Mouse (Mus musculus): Measurements from ENCODE around the gene Magoh. TPM values are rescaled to one million over a fixed set of nuclear protein-coding genes. Genes with fewer than 3 reads are reported as not detected.

Gene Magoh
- polyA plus RNA-seq, 1 experiment from 2014 or later, result 146 TPM

GRCm38 (mm10) chr4:107892663-107893062, 13.1 kb downstream of the Magoh start:
- peaks cover 58% of the 10 kb centered on the region for H3K36me3 ChIP-seq
- H3K4me2 ChIP-seq, result no peak overlapping the region
- no peak for ATAC-seq (ENCODE audit: low read depth)
- H3K9ac ChIP-seq, result no peak overlapping the region
- no peak overlapping the region for H3K27ac ChIP-seq (replicated peaks)
- no peaks in the 10 kb centered on the region for H3K9me3 ChIP-seq
- 86% methylated on average over 2 of the region's 2 CpGs for WGBS
- H3K27me3 ChIP-seq, result no peaks in the 10 kb centered on the region
- H3K4me3 ChIP-seq, result no peak overlapping the region
- peaks cover 15% of the 10 kb centered on the region for H3K4me1 ChIP-seq (replicated peaks)

- Histone ChIP-seq H3K36me3 (peaks cover 48% of the 10 kb centered on the region), H3K9ac (no peak overlapping the region), H3K9me3 (no peaks in the 10 kb centered on the region), H3K4me3 (no peak overlapping the region), H3K27me3 (no peaks in the 10 kb centered on the region), H3K27ac (replicated peaks) (no peak overlapping the region), H3K4me1 (replicated peaks) (no peaks in the 10 kb centered on the region), H3K4me2 (no peak overlapping the region)
- WGBS, result 85% methylated on average over 5 of the region's 5 CpGs
- no peak for ATAC-seq (ENCODE audit: low read depth)
Observed at GRCm38 (mm10) chr4:107899211-107899927, 19.8 kb downstream of the Magoh start.

GRCm38 (mm10) chr4:107900206-107900605, 20.7 kb downstream of the Magoh start:
- H3K27me3 ChIP-seq, result no peaks in the 10 kb centered on the region
- 86% methylated on average over 3 of the region's 3 CpGs for WGBS
- peaks cover 44% of the 10 kb centered on the region for H3K36me3 ChIP-seq
- H3K4me2 ChIP-seq, result no peak overlapping the region
- no peaks in the 10 kb centered on the region for H3K4me1 ChIP-seq (replicated peaks)
- no peak overlapping the region for H3K4me3 ChIP-seq
- H3K27ac ChIP-seq (replicated peaks), result no peak overlapping the region
- no peak overlapping the region for H3K9ac ChIP-seq
- no peak for ATAC-seq (ENCODE audit: low read depth)
- no peaks in the 10 kb centered on the region for H3K9me3 ChIP-seq

- Histone ChIP-seq H3K27me3 (no peaks in the 10 kb centered on the region), H3K27ac (replicated peaks) (no peak overlapping the region), H3K4me3 (no peak overlapping the region), H3K9ac (no peak overlapping the region), H3K4me2 (no peak overlapping the region), H3K9me3 (no peaks in the 10 kb centered on the region), H3K4me1 (replicated peaks) (no peaks in the 10 kb centered on the region), H3K36me3 (peaks cover 30% of the 10 kb centered on the region)
- ATAC-seq (ENCODE audit: low read depth), result no peak
- 93% methylated on average over 10 of the region's 10 CpGs for WGBS
Observed at GRCm38 (mm10) chr4:107904252-107904651, 24.7 kb downstream of the Magoh start.

- WGBS, result 88% methylated on average over 9 of the region's 9 CpGs
- H3K27me3 ChIP-seq, result no peaks in the 10 kb centered on the region
- no peak overlapping the region for H3K4me3 ChIP-seq
- H3K9me3 ChIP-seq, result no peaks in the 10 kb centered on the region
- H3K9ac ChIP-seq, result no peak overlapping the region
- H3K4me2 ChIP-seq, result no peak overlapping the region
- H3K36me3 ChIP-seq, result peaks cover 45% of the 10 kb centered on the region
- H3K27ac ChIP-seq (replicated peaks), result no peak overlapping the region
- H3K4me1 ChIP-seq (replicated peaks), result no peaks in the 10 kb centered on the region
- ATAC-seq (ENCODE audit: low read depth), result no peak
Observed at GRCm38 (mm10) chr4:107906561-107906960, 27.0 kb downstream of the Magoh start.

GRCm38 (mm10) chr4:107910020-107910419, 30.5 kb downstream of the Magoh start:
- H3K9me3 ChIP-seq, result no peaks in the 10 kb centered on the region
- no peak overlapping the region for H3K27ac ChIP-seq (replicated peaks)
- no peak overlapping the region for H3K9ac ChIP-seq
- no peak overlapping the region for H3K4me3 ChIP-seq
- no peak for ATAC-seq (ENCODE audit: low read depth)
- no peak overlapping the region for H3K4me2 ChIP-seq
- no peaks in the 10 kb centered on the region for H3K27me3 ChIP-seq
- 90% methylated on average over 4 of the region's 4 CpGs for whole genome bisulfite sequencing
- H3K36me3 ChIP-seq, result peaks cover 59% of the 10 kb centered on the region
- no peaks in the 10 kb centered on the region for H3K4me1 ChIP-seq (replicated peaks)

GRCm38 (mm10) chr4:107920336-107920735, 40.8 kb downstream of the Magoh start:
- ATAC-seq (ENCODE audit: low read depth), result no peak
- no peaks in the 10 kb centered on the region for H3K27me3 ChIP-seq
- peaks cover 20% of the 10 kb centered on the region for H3K4me1 ChIP-seq (replicated peaks)
- H3K27ac ChIP-seq (replicated peaks), result no peak overlapping the region
- H3K4me3 ChIP-seq, result no peak overlapping the region
- H3K9ac ChIP-seq, result no peak overlapping the region
- H3K36me3 ChIP-seq, result no peaks in the 10 kb centered on the region
- WGBS, result 82% methylated on average over 2 of the region's 2 CpGs
- H3K9me3 ChIP-seq, result no peaks in the 10 kb centered on the region
- H3K4me2 ChIP-seq, result no peak overlapping the region

- WGBS, result 76% methylated on average over 8 of the region's 8 CpGs
Observed at GRCm38 (mm10) chr4:107921152-107921695, 41.7 kb downstream of the Magoh start.

GRCm38 (mm10) chr4:107921952-107922351, 42.4 kb downstream of the Magoh start:
- Histone ChIP-seq H3K27ac (replicated peaks) (no peak overlapping the region), H3K9me3 (no peaks in the 10 kb centered on the region), H3K4me3 (peak overlapping the region; percentile 5; the same call in 1 of the 2 replicates), H3K36me3 (no peaks in the 10 kb centered on the region), H3K4me2 (peak overlapping the region; percentile 72), H3K4me1 (replicated peaks) (peaks cover 20% of the 10 kb centered on the region), H3K27me3 (no peaks in the 10 kb centered on the region), H3K9ac (no peak overlapping the region)
- WGBS, result 48% methylated on average over 4 of the region's 4 CpGs
- ATAC-seq (ENCODE audit: low read depth), result no peak

More at GRCm38 (mm10) chr4:107921152-107921695, 41.7 kb downstream of the Magoh start:
- H3K9me3 ChIP-seq, result no peaks in the 10 kb centered on the region
- no peak overlapping the region for H3K4me3 ChIP-seq
- ATAC-seq (ENCODE audit: low read depth), result no peak
- peaks cover 20% of the 10 kb centered on the region for H3K4me1 ChIP-seq (replicated peaks)
- H3K27ac ChIP-seq (replicated peaks), result no peak overlapping the region
- H3K36me3 ChIP-seq, result no peaks in the 10 kb centered on the region
- no peak overlapping the region for H3K9ac ChIP-seq
- no peak overlapping the region for H3K4me2 ChIP-seq
- no peaks in the 10 kb centered on the region for H3K27me3 ChIP-seq

GRCm38 (mm10) chr4:107923145-107923802, 43.7 kb downstream of the Magoh start, which contains the start of gene Cpt2:
Cpt2 (minus strand) TSS chr4:107923610.
- 1% methylated on average over 38 of the region's 38 CpGs for WGBS

GRCm38 (mm10) chr4:107923803-107924194, 44.2 kb downstream of the Magoh start:
- Histone ChIP-seq H3K4me2 (peak overlapping the region; percentile 72), H3K4me1 (replicated peaks) (peaks cover 20% of the 10 kb centered on the region), H3K9ac (0 out of 2 replicates have a peak overlapping the region, but pooled peaks have one; percentile 72), H3K4me3 (peak overlapping the region; percentile 59), H3K36me3 (no peaks in the 10 kb centered on the region), H3K27me3 (no peaks in the 10 kb centered on the region), H3K9me3 (no peaks in the 10 kb centered on the region), H3K27ac (replicated peaks) (no peak overlapping the region)
- ATAC-seq (ENCODE audit: low read depth), result no peak; the same call in 1 of the 2 replicates
- WGBS, result 52% methylated on average over 7 of the region's 7 CpGs

More at GRCm38 (mm10) chr4:107923145-107923802, 43.7 kb downstream of the Magoh start, which contains the start of gene Cpt2:
- no peaks in the 10 kb centered on the region for H3K27me3 ChIP-seq
- no peaks in the 10 kb centered on the region for H3K36me3 ChIP-seq
- ATAC-seq (ENCODE audit: low read depth), result peak; percentile 87
- peak within 1 kb of the TSS; percentile 54; the same call in 1 of the 2 replicates for H3K27ac ChIP-seq (replicated peaks)
- no peaks in the 10 kb centered on the region for H3K9me3 ChIP-seq
- peak within 1 kb of the TSS; percentile 59 for H3K4me3 ChIP-seq
- H3K9ac ChIP-seq, result peak within 1 kb of the TSS; percentile 72
- peak within 1 kb of the TSS; percentile 72 for H3K4me2 ChIP-seq
- peaks cover 20% of the 10 kb centered on the region for H3K4me1 ChIP-seq (replicated peaks)

- no peaks in the 10 kb centered on the region for H3K36me3 ChIP-seq
- H3K27ac ChIP-seq (replicated peaks), result no peak overlapping the region
- H3K27me3 ChIP-seq, result 0 out of 2 replicates have a peak, but pooled peaks cover 3% of the 10 kb centered on the region
- no peaks in the 10 kb centered on the region for H3K9me3 ChIP-seq
- no peak overlapping the region for H3K9ac ChIP-seq
- H3K4me1 ChIP-seq (replicated peaks), result no peaks in the 10 kb centered on the region
- H3K4me2 ChIP-seq, result no peak overlapping the region
- no peak for ATAC-seq (ENCODE audit: low read depth)
- WGBS, result 70% methylated on average over 2 of the region's 2 CpGs
- no peak overlapping the region for H3K4me3 ChIP-seq
Observed at GRCm38 (mm10) chr4:107928269-107928668, 48.7 kb downstream of the Magoh start.

Measured in neural tube, embryonic 13.5 days (tissue).